Mouse (Mus musculus): Measurements from ENCODE around the gene B4galt2. TPM values are rescaled to one million over a fixed set of nuclear protein-coding genes. Genes with fewer than 3 reads are reported as not detected.
A peak's percentile ranks its signal among the peaks of the same experiment; 100 is the strongest.

The B4galt2 gene
- polyA plus RNA-seq, 1 experiment from 2014 or later = 27.2 TPM

GRCm38 (mm10) chr4:117841566-117841965, 41.7 kb downstream of the B4galt2 start:
- H3K4me3 ChIP-seq = no peak overlapping the region
- 80% methylated on average over 3 of the region's 3 CpGs for WGBS
- H3K27me3 ChIP-seq (replicated peaks; ENCODE audit: low read depth, poor library complexity, severe bottlenecking) = no peaks in the 10 kb centered on the region
- 0 out of 2 replicates have a peak, but pooled peaks cover 3% of the 10 kb centered on the region for H3K4me1 ChIP-seq
- H3K27ac ChIP-seq (replicated peaks) = no peak overlapping the region
- H3K36me3 ChIP-seq (replicated peaks) = peaks cover 11% of the 10 kb centered on the region; the same call in 1 of the 2 replicates
- DNase-seq (ENCODE audit: low spot score) = no peak
- no peaks in the 10 kb centered on the region for H3K9me3 ChIP-seq

- no peak for DNase-seq (ENCODE audit: low spot score)
- Histone ChIP-seq H3K27me3 (replicated peaks; ENCODE audit: low read depth, poor library complexity, severe bottlenecking) (no peaks in the 10 kb centered on the region), H3K9me3 (no peaks in the 10 kb centered on the region), H3K4me1 (peaks cover 8% of the 10 kb centered on the region; the same call in 1 of the 2 replicates), H3K36me3 (replicated peaks) (peaks cover 7% of the 10 kb centered on the region; the same call in 1 of the 2 replicates), H3K27ac (replicated peaks) (no peak overlapping the region), H3K4me3 (no peak overlapping the region)
- WGBS = 90% methylated on average over 5 of the region's 5 CpGs
Measured at GRCm38 (mm10) chr4:117840821-117841220, 42.5 kb downstream of the B4galt2 start.

- Histone ChIP-seq H3K36me3 (replicated peaks) (no peaks in the 10 kb centered on the region), H3K4me3 (no peak overlapping the region), H3K27ac (replicated peaks) (no peak overlapping the region), H3K27me3 (replicated peaks; ENCODE audit: low read depth, poor library complexity, severe bottlenecking) (peaks cover 5% of the 10 kb centered on the region), H3K4me1 (peaks cover 23% of the 10 kb centered on the region), H3K9me3 (no peaks in the 10 kb centered on the region)
- WGBS = 78% methylated on average over 6 of the region's 6 CpGs
- DNase-seq (ENCODE audit: low spot score) = no peak
Measured at GRCm38 (mm10) chr4:117839366-117839765, 43.9 kb downstream of the B4galt2 start.

GRCm38 (mm10) chr4:117837271-117837670, 46.0 kb downstream of the B4galt2 start:
- 66% methylated on average over 4 of the region's 4 CpGs for WGBS
- 0 out of 2 replicates have a peak overlapping the region, but pooled peaks have one; percentile 91 for H3K27ac ChIP-seq (replicated peaks)
- H3K36me3 ChIP-seq (replicated peaks) = no peaks in the 10 kb centered on the region
- peaks cover 18% of the 10 kb centered on the region for H3K27me3 ChIP-seq (replicated peaks; ENCODE audit: low read depth, poor library complexity, severe bottlenecking)
- no peaks in the 10 kb centered on the region for H3K9me3 ChIP-seq
- peaks cover 27% of the 10 kb centered on the region for H3K4me1 ChIP-seq
- peak overlapping the region; percentile 85; the same call in 1 of the 2 replicates for H3K4me3 ChIP-seq
- no peak for DNase-seq (ENCODE audit: low spot score)

- WGBS = under 1% methylated on average over 48 of the region's 48 CpGs
- peak; percentile 94 for DNase-seq (ENCODE audit: low spot score)
- peaks cover 27% of the 10 kb centered on the region for H3K4me1 ChIP-seq
- peaks cover 27% of the 10 kb centered on the region for H3K27me3 ChIP-seq (replicated peaks; ENCODE audit: low read depth, poor library complexity, severe bottlenecking)
- H3K9me3 ChIP-seq = no peaks in the 10 kb centered on the region
- H3K4me3 ChIP-seq = peak overlapping the region; percentile 85
- no peaks in the 10 kb centered on the region for H3K36me3 ChIP-seq (replicated peaks)
- H3K27ac ChIP-seq (replicated peaks) = peak overlapping the region; percentile 91
Measured at GRCm38 (mm10) chr4:117836204-117836767, 47.0 kb downstream of the B4galt2 start.

GRCm38 (mm10) chr4:117835531-117836111, 47.7 kb downstream of the B4galt2 start:
- no peaks in the 10 kb centered on the region for H3K9me3 ChIP-seq
- no peaks in the 10 kb centered on the region for H3K36me3 ChIP-seq (replicated peaks)
- H3K27me3 ChIP-seq (replicated peaks; ENCODE audit: low read depth, poor library complexity, severe bottlenecking) = peaks cover 34% of the 10 kb centered on the region
- under 1% methylated on average over 60 of the region's 60 CpGs for WGBS
- DNase-seq (ENCODE audit: low spot score) = peak; percentile 62
- peak overlapping the region; percentile 91 for H3K27ac ChIP-seq (replicated peaks)
- peak overlapping the region; percentile 85 for H3K4me3 ChIP-seq
- peaks cover 27% of the 10 kb centered on the region for H3K4me1 ChIP-seq

- H3K27me3 ChIP-seq (replicated peaks; ENCODE audit: low read depth, poor library complexity, severe bottlenecking) = peaks cover 40% of the 10 kb centered on the region
- peak overlapping the region; percentile 91 for H3K27ac ChIP-seq (replicated peaks)
- peak; percentile 89 for DNase-seq (ENCODE audit: low spot score)
- no peaks in the 10 kb centered on the region for H3K36me3 ChIP-seq (replicated peaks)
- peaks cover 32% of the 10 kb centered on the region for H3K4me1 ChIP-seq
- no peaks in the 10 kb centered on the region for H3K9me3 ChIP-seq
- H3K4me3 ChIP-seq = peak overlapping the region; percentile 85
- WGBS = under 1% methylated on average over 36 of the region's 36 CpGs
Measured at GRCm38 (mm10) chr4:117834845-117835530, 48.3 kb downstream of the B4galt2 start.

- Histone ChIP-seq H3K9me3 (no peaks in the 10 kb centered on the region), H3K27ac (replicated peaks) (peak within 1 kb of the TSS; percentile 91), H3K4me3 (peak within 1 kb of the TSS; percentile 85), H3K4me1 (peaks cover 37% of the 10 kb centered on the region), H3K36me3 (replicated peaks) (no peaks in the 10 kb centered on the region), H3K27me3 (replicated peaks; ENCODE audit: low read depth, poor library complexity, severe bottlenecking) (peaks cover 44% of the 10 kb centered on the region)
- WGBS = 22% methylated on average over 3 of the region's 3 CpGs
- DNase-seq (ENCODE audit: low spot score) = no peak
Measured at GRCm38 (mm10) chr4:117834457-117834844, 48.8 kb downstream of the B4galt2 start, which contains the start of gene Slc6a9. TSS of gene Slc6a9 (plus strand) at chr4:117834506.

GRCm38 (mm10) chr4:117831920-117832691, 51.2 kb downstream of the B4galt2 start:
- H3K4me3 ChIP-seq = no peak overlapping the region
- H3K27ac ChIP-seq (replicated peaks) = no peak overlapping the region
- DNase-seq (ENCODE audit: low spot score) = no peak
- no peaks in the 10 kb centered on the region for H3K36me3 ChIP-seq (replicated peaks)
- H3K9me3 ChIP-seq = no peaks in the 10 kb centered on the region
- H3K27me3 ChIP-seq (replicated peaks; ENCODE audit: low read depth, poor library complexity, severe bottlenecking) = peaks cover 44% of the 10 kb centered on the region
- WGBS = 77% methylated on average over 9 of the region's 9 CpGs
- peaks cover 37% of the 10 kb centered on the region for H3K4me1 ChIP-seq

GRCm38 (mm10) chr4:117831499-117831898, 51.8 kb downstream of the B4galt2 start:
- DNase-seq (ENCODE audit: low spot score) = no peak
- WGBS = 64% methylated on average over 2 of the region's 2 CpGs
- peaks cover 44% of the 10 kb centered on the region for H3K27me3 ChIP-seq (replicated peaks; ENCODE audit: low read depth, poor library complexity, severe bottlenecking)
- no peak overlapping the region for H3K27ac ChIP-seq (replicated peaks)
- H3K36me3 ChIP-seq (replicated peaks) = no peaks in the 10 kb centered on the region
- H3K9me3 ChIP-seq = no peaks in the 10 kb centered on the region
- peaks cover 34% of the 10 kb centered on the region for H3K4me1 ChIP-seq
- no peak overlapping the region for H3K4me3 ChIP-seq

GRCm38 (mm10) chr4:117830801-117831200, 52.5 kb downstream of the B4galt2 start:
- H3K36me3 ChIP-seq (replicated peaks) = no peaks in the 10 kb centered on the region
- peaks cover 28% of the 10 kb centered on the region for H3K4me1 ChIP-seq
- H3K9me3 ChIP-seq = no peaks in the 10 kb centered on the region
- no peak overlapping the region for H3K4me3 ChIP-seq
- no peak for DNase-seq (ENCODE audit: low spot score)
- H3K27ac ChIP-seq (replicated peaks) = no peak overlapping the region; the same call in 1 of the 2 replicates
- H3K27me3 ChIP-seq (replicated peaks; ENCODE audit: low read depth, poor library complexity, severe bottlenecking) = peaks cover 44% of the 10 kb centered on the region
- WGBS = 90% methylated on average over 9 of the region's 9 CpGs

- H3K36me3 ChIP-seq (replicated peaks) = no peaks in the 10 kb centered on the region
- peaks cover 22% of the 10 kb centered on the region for H3K4me1 ChIP-seq
- peak overlapping the region; percentile 26; the same call in 1 of the 2 replicates for H3K27ac ChIP-seq (replicated peaks)
- H3K9me3 ChIP-seq = no peaks in the 10 kb centered on the region
- DNase-seq (ENCODE audit: low spot score) = no peak
- 16% methylated on average over 5 of the region's 5 CpGs for WGBS
- H3K27me3 ChIP-seq (replicated peaks; ENCODE audit: low read depth, poor library complexity, severe bottlenecking) = peaks cover 44% of the 10 kb centered on the region
- peak overlapping the region; percentile 25 for H3K4me3 ChIP-seq
Measured at GRCm38 (mm10) chr4:117830124-117830551, 53.1 kb downstream of the B4galt2 start.

Measured in embryonic facial prominence, embryonic 10.5 days (tissue).